Mouse (Mus musculus): ENCODE results near the gene Slc25a40.

- TF ChIP-seq POLR2A (IDR thresholded peaks at IDR 0.05; ENCODE audit: low read depth, low read length) (no peak), CTCF (IDR thresholded peaks at IDR 0.05; ENCODE audit: borderline replicate concordance, insufficient read depth, low read length) (no peak)
Measured at GRCm38 (mm10) chr5:8424116-8424515, 1.5 kb downstream of the Slc25a40 start.
